ENCODE assay signal across 16 mouse cellular contexts in genomic region chr9:27303571-27304484, GRCm38 (mm10). TPM values are rescaled to one million over a fixed set of nuclear protein-coding genes. Genes with fewer than 3 reads are reported as not detected.
A peak's percentile ranks its signal among the peaks of the same experiment; 100 is the strongest.
DNase-seq lines count a peak whose midpoint lies in the region; ATAC-seq and TF ChIP-seq lines count a peak whose summit lies in the region.
"Had no signal": no experiment of that assay in that cellular context is flagged by ENCODE, and none has a peak within 500 bp of the region (broad histone marks: within the 10 kb centered on the region; RNA-seq: fewer than 3 reads in every experiment).

No protein-coding gene starts in this region.

- H3K36me3 ChIP-seq in hindbrain, embryonic 14.5 days (replicated peaks; ENCODE audit: control insufficient read depth, insufficient read depth), result no peaks in the 10 kb centered on the region
- H3K36me3 ChIP-seq in embryonic facial prominence, embryonic 10.5 days (replicated peaks), result no peaks in the 10 kb centered on the region
- H3K36me3 ChIP-seq: embryonic facial prominence, embryonic 12.5 days; stomach, embryonic 15.5 days had no signal

- peak overlapping the region; percentile 83 for H3K4me3 ChIP-seq in left cerebral cortex, adult 2 months
- H3K4me3 ChIP-seq in hindbrain, embryonic 14.5 days (replicated peaks; ENCODE audit: low read length), result no peak overlapping the region
- H3K4me3 ChIP-seq in olfactory bulb, adult 2 months (ENCODE audit: insufficient read depth, low read depth, low read length), result 0 out of 2 replicates have a peak overlapping the region, but pooled peaks have one; percentile 7
- no peak overlapping the region for H3K4me3 ChIP-seq in embryonic facial prominence, embryonic 10.5 days
- H3K4me3 ChIP-seq: embryonic facial prominence, embryonic 12.5 days; stomach, embryonic 15.5 days had no signal

- no peak for TF ChIP-seq CTCF in left cerebral cortex, adult 2 months (IDR thresholded peaks at IDR 0.05)
- no peak for TF ChIP-seq CTCF in olfactory bulb, adult 2 months (IDR thresholded peaks at IDR 0.05; ENCODE audit: insufficient read depth, low read depth, low read length)

- no peak for ATAC-seq in hindbrain, embryonic 14.5 days (ENCODE audit: low FRiP score)
- ATAC-seq: activated CD4-positive, CD25-positive, alpha-beta regulatory T cell, adult 4 months; lung, postnatal 0 days had no signal

- TF ChIP-seq POLR2A in olfactory bulb, adult 2 months (IDR thresholded peaks at IDR 0.05; ENCODE audit: insufficient read depth, low read depth, low read length), result no peak

- peak overlapping the region; percentile 36 for H3K27ac ChIP-seq in left cerebral cortex, adult 2 months
- H3K27ac ChIP-seq in hindbrain, embryonic 14.5 days, result no peak overlapping the region
- H3K27ac ChIP-seq in olfactory bulb, adult 2 months (ENCODE audit: insufficient read depth, low read depth, low read length), result peak overlapping the region; percentile 11
- no peak overlapping the region; the same call in 1 of the 2 replicates for H3K27ac ChIP-seq in embryonic facial prominence, embryonic 10.5 days (replicated peaks)
- H3K27ac ChIP-seq: embryonic facial prominence, embryonic 12.5 days; liver, embryonic 14.5 days; stomach, embryonic 15.5 days had no signal

- no peaks in the 10 kb centered on the region for H3K9me3 ChIP-seq in hindbrain, embryonic 14.5 days (ENCODE audit: control insufficient read depth, low read length)
- no peaks in the 10 kb centered on the region for H3K9me3 ChIP-seq in embryonic facial prominence, embryonic 10.5 days
- H3K9me3 ChIP-seq: embryonic facial prominence, embryonic 12.5 days; stomach, embryonic 15.5 days had no signal

- peak overlapping the region; percentile 26 for H3K4me2 ChIP-seq in hindbrain, embryonic 14.5 days (replicated peaks)
- H3K4me2 ChIP-seq: embryonic facial prominence, embryonic 12.5 days; stomach, embryonic 15.5 days had no signal

- no peaks in the 10 kb centered on the region for H3K27me3 ChIP-seq in hindbrain, embryonic 14.5 days (ENCODE audit: control insufficient read depth, insufficient read depth, low read length)
- peaks cover 39% of the 10 kb centered on the region for H3K27me3 ChIP-seq in embryonic facial prominence, embryonic 10.5 days (replicated peaks; ENCODE audit: low read depth, poor library complexity, severe bottlenecking)

- peaks cover 72% of the 10 kb centered on the region for H3K4me1 ChIP-seq in hindbrain, embryonic 14.5 days (replicated peaks; ENCODE audit: control insufficient read depth, insufficient read depth, low read length)
- peaks cover 67% of the 10 kb centered on the region for H3K4me1 ChIP-seq in olfactory bulb, adult 2 months (ENCODE audit: control insufficient read depth, insufficient read depth, low read length)
- H3K4me1 ChIP-seq in embryonic facial prominence, embryonic 10.5 days, result peaks cover 87% of the 10 kb centered on the region

- no peak overlapping the region; the same call in 1 of the 2 replicates for H3K9ac ChIP-seq in hindbrain, embryonic 14.5 days
- H3K9ac ChIP-seq: embryonic facial prominence, embryonic 12.5 days; liver, embryonic 14.5 days; stomach, embryonic 15.5 days had no signal

- peak; percentile 34 for DNase-seq in cerebellum, adult 11 months
- DNase-seq in cerebellum, postnatal 4 days (ENCODE audit: low spot score in 2 of 2), result no peak
- DNase-seq in left cerebral cortex, adult 2 months (ENCODE audit: extremely low spot score in 1 of 2, low spot score in 2 of 2), result no peak
- DNase-seq in left cerebral cortex, adult 9 months (ENCODE audit: low spot score in 2 of 2), result no peak
- no peak for DNase-seq in hindbrain, embryonic 14.5 days (ENCODE audit: low spot score)
- no peak for DNase-seq in embryonic facial prominence, embryonic 10.5 days (ENCODE audit: low spot score)
- DNase-seq in right cerebral cortex, postnatal 36 days (ENCODE audit: low spot score in 2 of 2), result no peak
- DNase-seq: kidney, adult 9 months; right cerebral cortex, postnatal 4 days; thymus, postnatal 14 days had no signal

- 53% methylated on average over 17 of the region's 17 CpGs for WGBS in hindbrain, embryonic 14.5 days
- WGBS in olfactory bulb, adult 2 months, result 73% methylated on average over 17 of the region's 17 CpGs
- 46% methylated on average over 17 of the region's 17 CpGs for WGBS in embryonic facial prominence, embryonic 10.5 days

- intact Hi-C loops in left cerebral cortex, adult 2 months (cut with DNase I), result loop anchor here (5.0 kb wide), 1 partner anchor 192 kb away; no protein-coding TSS in a partner anchor

RNA-seq across cellular contexts. Expression of gene Igsf9b, which starts 4.8 kb away (rescaled TPM):
- total RNA-seq in left cerebral cortex, adult 2 months (2021), result 10 to 100 TPM; 74.8 to 89.1 TPM
- polyA plus RNA-seq in hindbrain, embryonic 14.5 days (2014; fragmentation: Nextera tagmentation; extraction: Ambion mirVana), result 17.1 and 20.6 TPM in 2 replicates
- polyA plus RNA-seq in olfactory bulb, adult 2 months (2012; ENCODE audit: insufficient read depth, insufficient read length, low replicate concordance, missing spikeins), result not detected in 2 replicates
- 4.2 and 4.8 TPM in 2 replicates for polyA plus RNA-seq in embryonic facial prominence, embryonic 10.5 days (2016; fragmentation: Nextera tagmentation; extraction: Ambion mirVana)

Comparison
In these comparisons a context has a peak if more than half of its experiments do, and no peak if none do; other contexts are left out.
1. H3K27ac ChIP-seq: peak in left cerebral cortex, adult 2 months (single experiment) and olfactory bulb, adult 2 months (single experiment); none in hindbrain, embryonic 14.5 days (single experiment) and embryonic facial prominence, embryonic 10.5 days (single experiment).
2. H3K4me3 ChIP-seq: peak in left cerebral cortex, adult 2 months (single experiment) and olfactory bulb, adult 2 months (single experiment); none in hindbrain, embryonic 14.5 days (single experiment) and embryonic facial prominence, embryonic 10.5 days (single experiment).